In the genomic region with DNA sequence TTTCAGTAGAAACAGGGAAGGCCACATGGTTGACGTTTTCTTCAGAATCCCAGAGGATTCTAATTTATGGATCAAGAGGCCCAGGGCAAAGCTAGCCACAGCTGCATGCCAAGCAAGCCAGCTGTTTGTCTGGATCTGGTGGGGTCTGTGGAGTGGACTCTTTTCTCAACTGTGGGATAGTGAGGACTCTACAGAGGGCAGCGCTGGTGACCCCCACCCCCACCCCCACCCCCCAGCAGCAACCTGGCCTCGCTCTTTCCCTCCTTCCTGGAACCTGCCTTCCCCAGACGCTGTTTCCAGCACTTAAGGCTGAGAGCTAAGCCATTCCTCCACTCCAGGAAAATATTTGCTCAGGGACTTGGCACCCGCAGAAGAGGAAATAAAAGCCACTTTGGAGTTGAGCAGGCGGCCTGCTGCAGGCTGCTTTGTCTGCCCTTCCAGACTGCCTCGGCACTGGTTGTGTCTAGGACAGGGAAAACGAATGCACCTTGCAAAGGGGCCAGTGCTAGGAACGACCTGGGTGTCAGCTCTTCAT, we compare ENCODE assay signal across 10 mouse cellular contexts. TPM values are rescaled to one million over a fixed set of nuclear protein-coding genes. Genes with fewer than 3 reads are reported as not detected.
DNase-seq lines count a peak whose midpoint lies in the region; ATAC-seq lines count a peak whose summit lies in the region.
"Had no signal": no experiment of that assay in that cellular context is flagged by ENCODE, and none has a peak within 500 bp of the region (broad histone marks: within the 10 kb centered on the region; RNA-seq: fewer than 3 reads in every experiment).

No protein-coding gene starts in this region.

- H3K36me3 ChIP-seq in limb, embryonic 10.5 days: peaks cover 25% of the 10 kb centered on the region
- no peaks in the 10 kb centered on the region for H3K36me3 ChIP-seq in neural tube, embryonic 15.5 days
- H3K36me3 ChIP-seq: liver, embryonic 13.5 days had no signal

- no peaks in the 10 kb centered on the region for H3K27me3 ChIP-seq in limb, embryonic 10.5 days (ENCODE audit: low read depth, poor library complexity, severe bottlenecking)
- no peaks in the 10 kb centered on the region for H3K27me3 ChIP-seq in neural tube, embryonic 15.5 days (replicated peaks)
- H3K27me3 ChIP-seq: liver, embryonic 13.5 days had no signal

- H3K27ac ChIP-seq in limb, embryonic 10.5 days: peak overlapping the region; percentile 88
- H3K27ac ChIP-seq in neural tube, embryonic 15.5 days (replicated peaks): peak overlapping the region; percentile 18
- H3K27ac ChIP-seq: liver, embryonic 13.5 days had no signal

- H3K4me1 ChIP-seq in limb, embryonic 10.5 days: peaks cover 63% of the 10 kb centered on the region
- peaks cover 8% of the 10 kb centered on the region; the same call in 1 of the 2 replicates for H3K4me1 ChIP-seq in neural tube, embryonic 15.5 days

- no peak for ATAC-seq in neural tube, embryonic 15.5 days (ENCODE audit: low FRiP score)
- no peak for ATAC-seq in megakaryocyte progenitor cell, adult 5-6 weeks (replicated peaks; ENCODE audit: poor library complexity)

- DNase-seq in kidney, adult 11 months: peak; percentile 38
- no peak for DNase-seq in kidney, adult 8-10 months
- DNase-seq in heart, postnatal 10 days: peak; percentile 24 to 47
- peak; percentile 51 for DNase-seq in limb, embryonic 10.5 days (ENCODE audit: low spot score)
- no peak for DNase-seq in Muller cell, postnatal 12 days (ENCODE audit: inconsistent ontology term)
- no peak for DNase-seq in spleen, adult 12 weeks (ENCODE audit: low spot score)
- DNase-seq: liver, embryonic 13.5 days; right cerebral cortex, postnatal 14 days had no signal

- 0 out of 2 replicates have a peak, but pooled peaks cover 2% of the 10 kb centered on the region for H3K9me3 ChIP-seq in limb, embryonic 10.5 days (replicated peaks)
- no peaks in the 10 kb centered on the region for H3K9me3 ChIP-seq in neural tube, embryonic 15.5 days (replicated peaks)
- H3K9me3 ChIP-seq: liver, embryonic 13.5 days had no signal

- intact Hi-C loops in heart, postnatal 10 days (cut with DNase I): no loop called here

- H3K9ac ChIP-seq in neural tube, embryonic 15.5 days (replicated peaks): no peak overlapping the region
- H3K9ac ChIP-seq: liver, embryonic 13.5 days had no signal

- WGBS in limb, embryonic 10.5 days: 47% methylated on average over 9 of the region's 9 CpGs
- WGBS in neural tube, embryonic 15.5 days: 52% methylated on average over 9 of the region's 9 CpGs

- H3K4me2 ChIP-seq in neural tube, embryonic 15.5 days: no peak overlapping the region
- H3K4me2 ChIP-seq: liver, embryonic 13.5 days had no signal

- no peak overlapping the region for H3K4me3 ChIP-seq in limb, embryonic 10.5 days
- no peak overlapping the region for H3K4me3 ChIP-seq in neural tube, embryonic 15.5 days (replicated peaks)
- H3K4me3 ChIP-seq: liver, embryonic 13.5 days had no signal

RNA-seq across cellular contexts. Expression of gene Sdc1, which starts 27.4 kb away (rescaled TPM):
- 10 to 100 TPM; 19.2 to 21.0 TPM for total RNA-seq in heart, postnatal 10 days (2021)
- polyA plus RNA-seq in limb, embryonic 10.5 days (2016; fragmentation: Nextera tagmentation; extraction: Ambion mirVana): 245 and 261 TPM in 2 replicates
- 15.0 and 26.1 TPM in 2 replicates for polyA plus RNA-seq in neural tube, embryonic 15.5 days (2015; fragmentation: Nextera tagmentation; extraction: Ambion mirVana)
- 0.37 and 0.42 TPM in 2 replicates for total RNA-seq in megakaryocyte progenitor cell, adult 5-6 weeks (2015)
- 1.5 TPM in 2 replicates for total RNA-seq in megakaryocyte progenitor cell, adult 5-6 weeks (2017)

Comparison
In these comparisons a context has a peak if more than half of its experiments do, and no peak if none do; other contexts are left out.
1. DNase-seq: peak in kidney, adult 11 months (single experiment), heart, postnatal 10 days (2 of 2) and limb, embryonic 10.5 days (single experiment); none in kidney, adult 8-10 months (0 of 2), Muller cell, postnatal 12 days (single experiment) and spleen, adult 12 weeks (single experiment).
2. RNA of gene Sdc1, which starts 27.4 kb away (total RNA-seq): 19.2 to 21.0 TPM in heart, postnatal 10 days; 0.37 to 1.5 TPM in megakaryocyte progenitor cell, adult 5-6 weeks; every median in the first group is over 4 times any median in the second.